Mouse (Mus musculus): ENCODE data around the gene Bin2. TPM values are rescaled to one million over a fixed set of nuclear protein-coding genes. Genes with fewer than 3 reads are reported as not detected.
A peak's percentile ranks its signal among the peaks of the same experiment; 100 is the strongest.

Bin2 gene
- polyA plus RNA-seq, 1 experiment from 2014 or later = 6.3 TPM

DNA sequence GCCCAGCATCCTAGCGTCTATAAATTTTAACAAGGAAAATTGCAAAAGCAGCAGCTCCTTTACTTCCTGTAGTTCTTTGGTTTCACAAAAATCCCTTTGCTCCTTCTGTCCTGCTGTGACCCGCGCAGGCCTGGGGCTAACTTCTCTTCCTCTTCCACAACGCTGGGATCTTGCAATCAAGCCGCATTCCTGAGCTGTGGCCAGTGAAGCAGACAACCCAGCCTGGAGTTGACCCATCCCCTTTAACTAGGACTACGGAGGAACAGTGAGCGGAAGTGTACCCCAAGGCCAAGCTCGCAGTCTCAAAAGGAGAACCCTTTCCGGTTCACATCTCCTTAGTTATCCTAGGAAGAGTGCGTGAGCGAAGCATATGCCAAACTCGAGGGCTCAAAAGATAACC lies 9.2 kb upstream of the Bin2 start:
- H3K27me3 ChIP-seq (ENCODE audit: control insufficient read depth, insufficient read depth, low read length) = no peaks in the 10 kb centered on the region
- H3K4me1 ChIP-seq (ENCODE audit: control insufficient read depth, insufficient read depth, low read length) = no peaks in the 10 kb centered on the region
- H3K4me2 ChIP-seq (ENCODE audit: low read depth, low read length) = no peak overlapping the region
- H3K4me3 ChIP-seq (replicated peaks; ENCODE audit: low read length) = no peak overlapping the region
- no peaks in the 10 kb centered on the region for H3K9me3 ChIP-seq (replicated peaks; ENCODE audit: control insufficient read depth, low read length)
- WGBS = 81% methylated on average over 12 of the region's 12 CpGs
- no peaks in the 10 kb centered on the region for H3K36me3 ChIP-seq (ENCODE audit: control insufficient read depth, insufficient read depth, low read length)
- H3K27ac ChIP-seq (ENCODE audit: low read length) = no peak overlapping the region
- no peak for ATAC-seq (ENCODE audit: insufficient read depth, low FRiP score)
- no peak overlapping the region for H3K9ac ChIP-seq (ENCODE audit: low read length)

DNA sequence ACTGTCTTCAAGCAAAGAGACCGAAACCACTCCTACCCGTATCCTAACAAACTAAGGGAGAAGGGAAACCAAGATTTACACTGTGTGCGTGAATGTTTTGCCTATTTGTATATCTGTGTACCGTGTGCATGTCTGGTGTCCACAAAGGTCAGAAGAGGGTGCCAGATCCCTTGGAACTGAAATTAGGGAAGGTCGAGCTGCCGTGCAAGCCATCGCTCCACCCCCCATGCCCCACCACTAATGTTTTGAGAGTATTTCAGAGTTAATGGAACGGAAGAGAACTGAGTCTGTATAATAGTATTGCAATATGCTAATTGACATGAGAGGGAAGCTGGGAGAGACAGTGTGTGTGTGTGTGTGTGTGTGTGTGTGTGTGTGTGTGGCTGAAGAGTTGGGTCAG lies 8.3 kb upstream of the Bin2 start:
- Histone ChIP-seq H3K27ac (ENCODE audit: low read length) (no peak overlapping the region), H3K4me1 (ENCODE audit: control insufficient read depth, insufficient read depth, low read length) (no peaks in the 10 kb centered on the region), H3K9me3 (replicated peaks; ENCODE audit: control insufficient read depth, low read length) (no peaks in the 10 kb centered on the region), H3K27me3 (ENCODE audit: control insufficient read depth, insufficient read depth, low read length) (no peaks in the 10 kb centered on the region), H3K9ac (ENCODE audit: low read length) (no peak overlapping the region), H3K36me3 (ENCODE audit: control insufficient read depth, insufficient read depth, low read length) (no peaks in the 10 kb centered on the region), H3K4me2 (ENCODE audit: low read depth, low read length) (no peak overlapping the region), H3K4me3 (replicated peaks; ENCODE audit: low read length) (no peak overlapping the region)
- ATAC-seq (ENCODE audit: insufficient read depth, low FRiP score) = no peak
- 87% methylated on average over 8 of the region's 8 CpGs for WGBS

DNA sequence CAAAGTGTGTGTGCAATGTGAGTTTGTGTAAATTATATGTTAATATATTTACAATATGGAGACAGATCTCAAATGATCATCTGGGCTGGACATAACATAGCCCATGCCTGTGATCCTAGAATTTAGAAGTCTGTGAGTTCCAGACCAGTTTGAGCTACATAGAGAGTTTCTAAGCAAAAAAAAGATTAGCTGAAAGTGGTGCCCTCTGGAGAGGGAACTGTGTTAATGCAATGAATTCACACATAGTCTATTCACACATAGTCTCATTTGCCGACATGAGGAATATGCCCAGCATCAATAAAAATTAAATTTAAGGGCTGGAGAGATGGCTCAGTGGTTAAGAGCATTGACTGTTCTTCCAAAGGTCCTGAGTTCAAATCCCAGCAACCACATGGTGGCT lies 7.2 kb upstream of the Bin2 start:
- WGBS = 82% methylated on average over 1 of the region's 1 CpGs
- Histone ChIP-seq H3K9ac (ENCODE audit: low read length) (no peak overlapping the region), H3K4me1 (ENCODE audit: control insufficient read depth, insufficient read depth, low read length) (no peaks in the 10 kb centered on the region)

DNA sequence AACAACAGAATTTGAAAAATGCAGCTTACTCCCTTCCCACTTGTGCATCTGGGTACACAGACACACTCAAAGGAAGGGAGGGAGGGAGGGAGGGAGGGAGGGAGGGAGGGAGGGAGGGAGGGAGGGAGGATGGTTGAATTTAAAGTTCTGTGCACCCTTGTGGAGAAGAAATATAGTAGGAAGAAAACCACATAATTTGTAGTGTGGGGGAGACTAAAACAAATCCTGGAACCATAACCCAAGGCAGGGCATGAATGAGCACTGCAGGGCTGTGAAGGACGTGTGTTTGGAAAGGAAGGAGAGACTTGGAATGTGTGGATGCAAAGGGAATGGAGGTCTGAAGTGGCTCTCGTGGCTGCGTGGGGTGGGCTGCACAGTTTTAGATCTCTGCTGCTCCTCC lies 6.1 kb upstream of the Bin2 start:
- WGBS = 43% methylated on average over 3 of the region's 3 CpGs
- Histone ChIP-seq H3K27me3 (ENCODE audit: control insufficient read depth, insufficient read depth, low read length) (no peaks in the 10 kb centered on the region), H3K9me3 (replicated peaks; ENCODE audit: control insufficient read depth, low read length) (no peaks in the 10 kb centered on the region), H3K27ac (ENCODE audit: low read length) (0 out of 2 replicates have a peak overlapping the region, but pooled peaks have one; percentile 8), H3K4me2 (ENCODE audit: low read depth, low read length) (no peak overlapping the region), H3K36me3 (ENCODE audit: control insufficient read depth, insufficient read depth, low read length) (no peaks in the 10 kb centered on the region), H3K4me3 (replicated peaks; ENCODE audit: low read length) (no peak overlapping the region), H3K9ac (ENCODE audit: low read length) (no peak overlapping the region), H3K4me1 (ENCODE audit: control insufficient read depth, insufficient read depth, low read length) (no peaks in the 10 kb centered on the region)
- ATAC-seq (ENCODE audit: insufficient read depth, low FRiP score) = no peak

More for the DNA sequence above, 7.2 kb upstream of the Bin2 start:
- no peaks in the 10 kb centered on the region for H3K27me3 ChIP-seq (ENCODE audit: control insufficient read depth, insufficient read depth, low read length)
- no peak for ATAC-seq (ENCODE audit: insufficient read depth, low FRiP score)
- H3K4me2 ChIP-seq (ENCODE audit: low read depth, low read length) = no peak overlapping the region
- no peaks in the 10 kb centered on the region for H3K9me3 ChIP-seq (replicated peaks; ENCODE audit: control insufficient read depth, low read length)
- no peak overlapping the region for H3K4me3 ChIP-seq (replicated peaks; ENCODE audit: low read length)
- no peaks in the 10 kb centered on the region for H3K36me3 ChIP-seq (ENCODE audit: control insufficient read depth, insufficient read depth, low read length)
- H3K27ac ChIP-seq (ENCODE audit: low read length) = no peak overlapping the region

DNA sequence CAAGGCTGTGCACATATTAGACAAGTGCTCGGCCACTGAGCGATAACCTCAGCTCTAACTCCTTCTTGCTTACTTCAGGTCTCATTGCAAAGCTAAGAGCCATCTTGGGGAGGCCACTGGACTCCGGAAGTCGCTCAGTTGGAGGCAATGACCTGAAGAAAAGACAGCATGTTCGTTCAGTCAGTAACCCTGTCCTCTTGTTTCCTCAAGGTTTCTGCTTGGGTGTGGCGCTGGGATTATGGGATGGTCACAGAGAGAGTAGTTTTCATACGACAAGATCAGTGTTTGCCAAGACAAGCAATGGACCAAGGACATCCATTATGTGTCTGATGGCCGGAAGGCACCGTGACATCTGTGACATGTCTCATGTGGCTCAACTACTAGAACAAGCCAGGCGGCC lies 5.2 kb upstream of the Bin2 start:
- Histone ChIP-seq H3K9ac (ENCODE audit: low read length) (no peak overlapping the region), H3K4me2 (ENCODE audit: low read depth, low read length) (no peak overlapping the region), H3K27ac (ENCODE audit: low read length) (no peak overlapping the region), H3K9me3 (replicated peaks; ENCODE audit: control insufficient read depth, low read length) (no peaks in the 10 kb centered on the region), H3K4me1 (ENCODE audit: control insufficient read depth, insufficient read depth, low read length) (no peaks in the 10 kb centered on the region), H3K36me3 (ENCODE audit: control insufficient read depth, insufficient read depth, low read length) (no peaks in the 10 kb centered on the region), H3K27me3 (ENCODE audit: control insufficient read depth, insufficient read depth, low read length) (no peaks in the 10 kb centered on the region), H3K4me3 (replicated peaks; ENCODE audit: low read length) (no peak overlapping the region)
- WGBS = 80% methylated on average over 10 of the region's 10 CpGs
- no peak for ATAC-seq (ENCODE audit: insufficient read depth, low FRiP score)

DNA sequence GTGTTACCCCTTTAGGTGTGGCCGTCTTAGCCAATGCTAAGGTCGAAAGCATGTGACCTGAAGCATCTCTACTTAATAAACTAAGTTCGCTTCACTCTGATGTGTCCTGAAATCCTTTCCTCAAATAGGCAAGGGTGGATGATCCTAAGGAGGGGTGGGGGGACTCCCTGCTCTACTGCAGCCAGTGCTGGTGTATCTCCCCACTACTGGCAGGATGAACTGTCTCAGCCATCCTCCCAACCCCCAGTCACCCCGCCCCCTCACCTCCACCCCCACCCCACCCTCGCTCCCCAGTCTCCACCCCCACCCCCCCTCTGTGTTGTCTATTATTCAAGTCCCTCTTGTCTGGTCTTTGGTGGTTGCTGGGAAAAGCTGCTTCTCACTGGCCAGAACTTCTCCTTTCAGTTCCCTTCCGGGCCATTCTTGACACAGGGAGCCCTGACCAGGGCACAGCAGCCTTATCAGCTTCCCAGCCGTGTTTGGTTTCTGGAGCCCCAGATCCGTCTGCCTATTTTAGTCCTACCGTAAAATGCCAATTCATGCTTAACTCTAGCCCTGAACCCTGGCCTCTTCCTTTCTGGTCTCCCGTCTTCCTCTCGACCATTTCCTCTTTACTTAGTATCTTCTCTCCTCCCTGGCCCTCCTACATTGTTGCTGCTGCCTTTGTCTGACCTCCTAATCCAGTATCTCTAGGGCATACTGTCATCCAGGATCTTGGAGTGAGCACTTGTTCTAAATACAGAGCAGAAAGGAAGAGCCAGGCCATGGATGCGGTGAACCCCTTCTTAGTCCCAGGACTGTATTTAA lies 4.4 kb upstream of the Bin2 start:
- no peak overlapping the region for H3K9ac ChIP-seq (ENCODE audit: low read length)
- H3K27me3 ChIP-seq (ENCODE audit: control insufficient read depth, insufficient read depth, low read length) = no peaks in the 10 kb centered on the region
- no peaks in the 10 kb centered on the region for H3K9me3 ChIP-seq (replicated peaks; ENCODE audit: control insufficient read depth, low read length)
- no peak overlapping the region for H3K4me2 ChIP-seq (ENCODE audit: low read depth, low read length)
- peak overlapping the region; percentile 32; the same call in 1 of the 2 replicates for H3K27ac ChIP-seq (ENCODE audit: low read length)
- H3K4me1 ChIP-seq (ENCODE audit: control insufficient read depth, insufficient read depth, low read length) = no peaks in the 10 kb centered on the region
- no peaks in the 10 kb centered on the region for H3K36me3 ChIP-seq (ENCODE audit: control insufficient read depth, insufficient read depth, low read length)
- no peak for ATAC-seq (ENCODE audit: insufficient read depth, low FRiP score)
- H3K4me3 ChIP-seq (replicated peaks; ENCODE audit: low read length) = no peak overlapping the region
- WGBS = 51% methylated on average over 11 of the region's 12 CpGs

DNA sequence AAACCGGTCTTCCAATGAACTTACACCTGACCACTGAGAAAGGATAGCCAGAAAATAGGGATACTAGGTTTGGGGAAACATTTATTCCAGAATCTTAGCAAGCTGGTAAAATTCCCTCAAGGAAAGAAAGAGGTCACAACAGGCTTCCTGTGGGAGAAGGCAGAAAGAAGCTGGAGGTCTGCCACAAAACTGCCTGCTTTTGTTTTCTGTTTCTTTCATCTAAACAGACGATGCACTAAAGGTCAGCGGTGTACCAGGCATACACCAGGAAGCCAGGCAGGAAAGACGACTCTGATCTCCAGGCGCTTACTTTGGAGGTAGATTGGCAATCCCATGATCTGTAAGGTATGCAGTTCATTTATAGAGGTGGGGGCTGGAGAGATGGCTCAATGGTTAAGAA lies 1.5 kb upstream of the Bin2 start:
- H3K9me3 ChIP-seq (replicated peaks; ENCODE audit: control insufficient read depth, low read length) = no peaks in the 10 kb centered on the region
- peaks cover 8% of the 10 kb centered on the region; the same call in 1 of the 2 replicates for H3K4me1 ChIP-seq (ENCODE audit: control insufficient read depth, insufficient read depth, low read length)
- no peak overlapping the region for H3K4me3 ChIP-seq (replicated peaks; ENCODE audit: low read length)
- no peak overlapping the region for H3K9ac ChIP-seq (ENCODE audit: low read length)
- ATAC-seq (ENCODE audit: insufficient read depth, low FRiP score) = no peak
- H3K27me3 ChIP-seq (ENCODE audit: control insufficient read depth, insufficient read depth, low read length) = no peaks in the 10 kb centered on the region
- WGBS = 85% methylated on average over 5 of the region's 5 CpGs
- H3K4me2 ChIP-seq (ENCODE audit: low read depth, low read length) = no peak overlapping the region
- no peak overlapping the region for H3K27ac ChIP-seq (ENCODE audit: low read length)
- H3K36me3 ChIP-seq (ENCODE audit: control insufficient read depth, insufficient read depth, low read length) = no peaks in the 10 kb centered on the region

DNA sequence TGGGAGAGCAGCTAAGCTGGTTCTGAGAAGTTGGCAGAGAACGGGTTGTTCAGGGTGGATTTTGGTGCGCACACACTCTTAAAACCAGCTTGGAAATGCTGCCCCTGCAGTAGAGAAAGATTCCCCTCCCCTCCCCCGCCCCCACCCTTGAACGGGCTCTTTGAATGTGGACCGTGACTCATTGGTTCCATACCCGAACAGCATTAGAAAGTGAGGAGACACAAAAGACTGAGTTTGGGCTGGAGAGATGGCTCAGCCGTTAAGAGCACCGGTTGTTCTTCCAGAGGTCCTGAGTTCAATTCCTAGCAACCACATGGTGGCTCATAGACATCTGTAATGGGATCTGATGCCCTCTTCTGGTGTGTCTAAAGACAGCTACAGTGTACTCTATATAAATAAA lies 651 bp upstream of the Bin2 start:
- Histone ChIP-seq H3K9ac (ENCODE audit: low read length) (no peak overlapping the region), H3K4me3 (replicated peaks; ENCODE audit: low read length) (no peak overlapping the region), H3K27ac (ENCODE audit: low read length) (no peak overlapping the region), H3K9me3 (replicated peaks; ENCODE audit: control insufficient read depth, low read length) (no peaks in the 10 kb centered on the region), H3K36me3 (ENCODE audit: control insufficient read depth, insufficient read depth, low read length) (no peaks in the 10 kb centered on the region), H3K4me2 (ENCODE audit: low read depth, low read length) (no peak overlapping the region), H3K27me3 (ENCODE audit: control insufficient read depth, insufficient read depth, low read length) (no peaks in the 10 kb centered on the region), H3K4me1 (ENCODE audit: control insufficient read depth, insufficient read depth, low read length) (peaks cover 10% of the 10 kb centered on the region; the same call in 1 of the 2 replicates)
- no peak for ATAC-seq (ENCODE audit: insufficient read depth, low FRiP score)
- 81% methylated on average over 8 of the region's 8 CpGs for WGBS

DNA sequence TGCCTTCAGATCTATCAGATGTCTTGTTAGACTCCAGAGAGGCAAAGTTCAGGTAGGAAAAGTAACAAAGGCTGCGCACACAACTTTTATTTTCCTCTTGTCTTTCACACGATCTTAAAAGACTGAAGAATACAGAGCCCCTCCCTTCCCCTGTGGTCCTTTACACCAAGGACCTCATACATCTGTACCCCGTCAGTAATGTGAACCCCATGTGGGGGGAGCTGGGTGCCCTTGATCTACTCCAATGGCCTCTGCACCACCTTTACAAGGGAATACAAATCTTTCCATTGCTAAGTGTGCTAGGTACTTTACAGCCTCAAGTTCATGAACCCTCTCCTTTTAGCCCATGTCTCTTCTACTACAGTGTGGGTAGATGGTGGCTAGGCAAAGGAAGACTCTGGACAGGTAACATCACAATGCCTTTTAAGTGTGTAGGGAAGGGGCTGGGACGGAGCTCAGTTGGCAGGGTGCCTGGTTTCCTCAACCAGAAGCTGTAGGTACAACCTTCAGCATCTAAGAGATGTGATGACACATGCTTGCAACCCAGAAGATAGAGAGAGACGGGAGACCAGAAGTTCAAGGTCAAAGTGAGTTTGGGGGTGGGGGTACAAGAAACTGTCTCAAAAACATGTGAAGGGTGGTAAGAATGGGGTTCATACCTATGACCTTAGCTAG lies 1.3 kb downstream of the Bin2 start:
- no peak overlapping the region for H3K4me3 ChIP-seq (replicated peaks; ENCODE audit: low read length)
- no peak overlapping the region for H3K9ac ChIP-seq (ENCODE audit: low read length)
- H3K27ac ChIP-seq (ENCODE audit: low read length) = no peak overlapping the region
- no peaks in the 10 kb centered on the region for H3K27me3 ChIP-seq (ENCODE audit: control insufficient read depth, insufficient read depth, low read length)
- no peaks in the 10 kb centered on the region for H3K36me3 ChIP-seq (ENCODE audit: control insufficient read depth, insufficient read depth, low read length)
- 77% methylated on average over 5 of the region's 5 CpGs for WGBS
- ATAC-seq (ENCODE audit: insufficient read depth, low FRiP score) = no peak
- no peaks in the 10 kb centered on the region for H3K9me3 ChIP-seq (replicated peaks; ENCODE audit: control insufficient read depth, low read length)
- no peak overlapping the region for H3K4me2 ChIP-seq (ENCODE audit: low read depth, low read length)
- H3K4me1 ChIP-seq (ENCODE audit: control insufficient read depth, insufficient read depth, low read length) = peaks cover 16% of the 10 kb centered on the region; the same call in 1 of the 2 replicates
